Mouse (Mus musculus): ENCODE measurements around the gene Gm45799. TPM values are rescaled to one million over a fixed set of nuclear protein-coding genes. Genes with fewer than 3 reads are reported as not detected.

Gene Gm45799
- polyA plus RNA-seq, 1 experiment from 2014 or later: 34.6 TPM

Other genes starting within 250 kb of the Gm45799 start
- gene Fam160a2, start 240.5 kb upstream of the Gm45799 start, polyA plus RNA-seq (2015; fragmentation: Nextera tagmentation; extraction: Ambion mirVana): 44.2 and 44.9 TPM in 2 replicates
- gene Cnga4, start 236.0 kb upstream of the Gm45799 start, polyA plus RNA-seq (2015; fragmentation: Nextera tagmentation; extraction: Ambion mirVana): 0.06 TPM in 1 of 2 replicates, not detected in the other
- gene Cckbr, start 214.8 kb upstream of the Gm45799 start, polyA plus RNA-seq (2015; fragmentation: Nextera tagmentation; extraction: Ambion mirVana): 0.10 and 0.13 TPM in 2 replicates
- 80.5 and 86.6 TPM in 2 replicates for gene Cavin3, start 158.3 kb upstream of the Gm45799 start, polyA plus RNA-seq (2015; fragmentation: Nextera tagmentation; extraction: Ambion mirVana)
- 32.8 and 33.0 TPM in 2 replicates for gene Smpd1, start 86.2 kb upstream of the Gm45799 start, polyA plus RNA-seq (2015; fragmentation: Nextera tagmentation; extraction: Ambion mirVana)
- 29.2 and 35.2 TPM in 2 replicates for gene Apbb1, start 58.9 kb upstream of the Gm45799 start, polyA plus RNA-seq (2015; fragmentation: Nextera tagmentation; extraction: Ambion mirVana)
- 3.0 and 7.5 TPM in 2 replicates for gene Hpx, start 40.4 kb upstream of the Gm45799 start, polyA plus RNA-seq (2015; fragmentation: Nextera tagmentation; extraction: Ambion mirVana)
- gene Trim3, start 7.0 kb upstream of the Gm45799 start, polyA plus RNA-seq (2015; fragmentation: Nextera tagmentation; extraction: Ambion mirVana): 18.0 and 19.1 TPM in 2 replicates
- 188 and 200 TPM in 2 replicates for gene Timm10b, start 496 bp upstream of the Gm45799 start, polyA plus RNA-seq (2015; fragmentation: Nextera tagmentation; extraction: Ambion mirVana)
- gene Arfip2, start 136 bp upstream of the Gm45799 start, polyA plus RNA-seq (2015; fragmentation: Nextera tagmentation; extraction: Ambion mirVana): 69.9 and 74.7 TPM in 2 replicates
- 0.59 and 1.1 TPM in 2 replicates for gene Dnhd1, start 10.3 kb downstream of the Gm45799 start, polyA plus RNA-seq (2015; fragmentation: Nextera tagmentation; extraction: Ambion mirVana)
- gene Ilk, start 96.0 kb downstream of the Gm45799 start, polyA plus RNA-seq (2015; fragmentation: Nextera tagmentation; extraction: Ambion mirVana): 317 and 323 TPM in 2 replicates
- gene Rrp8, start 96.8 kb downstream of the Gm45799 start, polyA plus RNA-seq (2015; fragmentation: Nextera tagmentation; extraction: Ambion mirVana): 26.2 and 32.6 TPM in 2 replicates
- gene Taf10, start 103.8 kb downstream of the Gm45799 start, polyA plus RNA-seq (2015; fragmentation: Nextera tagmentation; extraction: Ambion mirVana): 114 and 119 TPM in 2 replicates
- gene Tpp1, start 111.7 kb downstream of the Gm45799 start, polyA plus RNA-seq (2015; fragmentation: Nextera tagmentation; extraction: Ambion mirVana): 152 and 191 TPM in 2 replicates
- 4.9 and 5.2 TPM in 2 replicates for gene Dchs1, start 147.1 kb downstream of the Gm45799 start, polyA plus RNA-seq (2015; fragmentation: Nextera tagmentation; extraction: Ambion mirVana)
- 373 and 394 TPM in 2 replicates for gene Mrpl17, start 170.5 kb downstream of the Gm45799 start, polyA plus RNA-seq (2015; fragmentation: Nextera tagmentation; extraction: Ambion mirVana)